Mouse (Mus musculus): ENCODE data around the gene Gm21750.

DNA sequence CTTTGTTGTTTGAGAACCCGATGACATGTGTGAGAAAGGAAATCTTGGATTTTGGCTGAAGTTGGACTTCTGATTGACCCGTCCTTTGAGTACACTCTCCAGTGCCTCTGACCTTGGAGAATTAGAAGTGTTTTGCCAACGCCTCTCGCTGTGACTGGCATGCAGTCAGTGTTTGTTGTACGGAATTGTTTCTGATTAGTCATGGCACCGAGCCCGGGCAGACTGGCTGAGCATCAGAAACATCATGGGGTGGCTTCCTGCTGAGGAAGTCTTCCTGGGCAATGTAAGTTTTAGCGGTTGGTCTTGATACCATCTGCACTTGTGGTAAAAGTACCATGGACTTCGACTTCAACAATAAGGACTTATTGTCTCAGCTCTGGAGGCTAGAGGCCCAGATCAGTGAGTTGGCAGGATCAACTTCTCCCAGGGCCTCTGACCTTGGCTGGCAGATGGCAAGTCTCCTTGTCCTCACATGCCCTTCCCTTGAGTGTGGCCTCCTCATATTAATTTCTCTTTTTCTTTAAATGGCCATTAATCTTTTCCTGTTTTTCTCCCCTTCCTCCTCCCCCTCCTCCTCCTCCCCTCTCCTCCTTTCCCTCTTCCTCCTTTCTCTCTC, 28.3 kb upstream of the Gm21750 start:
- TF ChIP-seq CTCF (IDR thresholded peaks at IDR 0.05; ENCODE audit: control insufficient read depth, insufficient read depth, insufficient replicate concordance, low read depth, low read length) (no peak), POLR2A (IDR thresholded peaks at IDR 0.05; ENCODE audit: control insufficient read depth, low read depth, low read length) (no peak)

Data from testis, adult 2 months (tissue).